Mouse (Mus musculus) CH12.LX (cell line): Measurements from ENCODE around the gene Smok2b. TPM values are rescaled to one million over a fixed set of nuclear protein-coding genes. Genes with fewer than 3 reads are reported as not detected.
"Not testable (repeated sequence)": the region's sequence is repeated elsewhere in the genome, so short reads cannot be mapped to it uniquely, and the experiment has no call there.

Experiments
- DNase-seq: peaks from one replicate; pipeline ENCODE4 v3.0.0-alpha.2; 2013; ENCODE audit errors: extremely low read depth
- H3K27ac ChIP-seq: 2 replicates; pipeline ENCODE4 v1.5.1; 2012; ENCODE audit warnings: low read depth, mild to moderate bottlenecking, control low read depth, moderate library complexity; ENCODE audit not compliant: insufficient read depth
- H3K27me3 ChIP-seq: replicated peaks from 2 replicates; pipeline ENCODE3; 2012; ENCODE audit warnings: inconsistent platforms
- H3K36me3 ChIP-seq, 2 experiments: replicated peaks in 1 of 2; 2 replicates each; pipeline versions ENCODE3 to v1.6.1; 2012; ENCODE audit warnings: inconsistent platforms in 1 of 2, low read length in 1 of 2, mild to moderate bottlenecking in 1 of 2, mixed read lengths in 1 of 2, moderate library complexity in 1 of 2; ENCODE audit not compliant: control insufficient read depth in 1 of 2, insufficient read depth in 1 of 2
- H3K4me1 ChIP-seq, 2 experiments: 2 replicates each; pipeline ENCODE4 v1.6.1; 2012; ENCODE audit warnings: inconsistent platforms in 1 of 2, moderate library complexity in 1 of 2; ENCODE audit not compliant: insufficient read depth in 2 of 2, control insufficient read depth in 1 of 2
- H3K4me2 ChIP-seq: 2 replicates; pipeline ENCODE4 v1.6.1; 2012; ENCODE audit warnings: low read depth, mild to moderate bottlenecking, control low read depth; ENCODE audit not compliant: poor library complexity, insufficient read depth, severe bottlenecking
- H3K4me3 ChIP-seq, 3 experiments: fragments of 150-350 bp in 1 of 3; sonication (generic) in 1 of 3; replicated peaks in 1 of 3; 2 replicates each; pipeline versions ENCODE3 to v1.5.1; 2011 to 2012; ENCODE audit warnings: low read depth in 2 of 3, low read length in 2 of 3, mild to moderate bottlenecking in 2 of 3, moderate library complexity in 2 of 3, control low read depth in 1 of 3, improper control_type of control experiment in 1 of 3, inconsistent platforms in 1 of 3, mixed read lengths in 1 of 3; ENCODE audit not compliant: poor library complexity in 1 of 3
- H3K79me2 ChIP-seq: replicated peaks from 2 replicates; pipeline ENCODE4 v1.6.1; 2012; ENCODE audit warnings: mild to moderate bottlenecking, moderate library complexity; ENCODE audit not compliant: control insufficient read depth, poor library complexity, insufficient read depth, severe bottlenecking; ENCODE audit errors: extremely low read depth
- H3K9ac ChIP-seq: 2 replicates; pipeline ENCODE4 v1.6.1; 2012; ENCODE audit warnings: low read depth, mild to moderate bottlenecking, control low read depth, moderate library complexity; ENCODE audit not compliant: insufficient read depth
- H3K9me3 ChIP-seq: replicated peaks from 2 replicates; pipeline ENCODE3; 2012; ENCODE audit warnings: low read length, inconsistent platforms, mixed read lengths
- dilution Hi-C: fragments of 300-500 bp; cut with MboI; formaldehyde crosslinking; loops from 2 replicates; pipeline ENCODE4 v1.14.3; 2020; ENCODE audit warnings: low sequenced_read_pairs; ENCODE audit not compliant: extremely low pct_unique_long_range_greater_than_20kb, extremely low pct_ligation_motif_present
- in situ Hi-C: fragments of 300-500 bp; cut with MboI; formaldehyde crosslinking; loops from 3 replicates; pipeline ENCODE4 v1.14.3; 2019; ENCODE audit warnings: low sequenced_read_pairs, low pct_ligation_motif_present, low pct_unique_long_range_greater_than_20kb, mixed read lengths
- polyA plus RNA-seq: library from polyadenylated mRNA; unstranded; fragments of >175 nt; gene quantifications from 2 replicates; pipeline ENCODE4 v1.2.1, GENCODE M21; 2012; ENCODE audit warnings: low read depth; ENCODE audit not compliant: insufficient read length
- total RNA-seq, 2 experiments: library from RNA; depleted of rRNA; stranded (reverse); fragments of 300-350 nt in 1 of 2; fragments of >200 nt in 1 of 2; gene quantifications; 2 replicates each; pipeline ENCODE4 v1.2.3; 2012 to 2014

The Smok2b gene
- total and polyA plus RNA-seq, 3 experiments: not detected

DNA sequence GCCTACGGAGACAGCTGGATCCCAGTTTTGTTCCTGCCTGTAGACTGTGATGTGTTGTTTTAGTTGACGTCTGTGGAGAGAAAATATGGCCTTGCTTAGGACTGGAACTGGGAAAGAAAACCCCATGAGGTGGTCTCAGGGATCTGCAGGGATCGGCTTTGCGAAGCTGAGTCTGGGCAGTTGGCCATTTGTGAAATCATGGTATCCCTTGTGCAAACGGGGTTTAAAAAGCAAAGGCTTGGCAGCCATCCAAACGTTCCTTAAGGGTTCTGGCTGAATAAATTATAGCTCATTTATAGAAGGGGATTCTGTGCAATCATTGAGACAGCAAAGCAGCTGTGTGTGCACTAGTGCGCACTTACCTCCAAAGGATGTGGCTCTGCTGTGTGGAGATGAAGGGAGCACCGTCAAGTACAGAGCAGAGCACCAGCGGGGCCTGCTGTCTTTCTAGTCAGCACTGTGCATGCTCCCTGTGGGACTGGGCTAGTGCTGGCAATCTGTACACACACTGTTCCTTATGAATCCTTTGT, 30.1 kb upstream of the Smok2b start:
- H3K4me3 ChIP-seq, DNase-seq, H3K27me3 ChIP-seq, H3K9ac ChIP-seq, H3K4me2 ChIP-seq, H3K4me1 ChIP-seq, H3K79me2 ChIP-seq, H3K36me3 ChIP-seq, dilution Hi-C loops, in situ Hi-C loops, H3K9me3 ChIP-seq, H3K27ac ChIP-seq: not testable (repeated sequence)

- H3K79me2 ChIP-seq, H3K9ac ChIP-seq, H3K36me3 ChIP-seq, H3K9me3 ChIP-seq, H3K4me1 ChIP-seq, in situ Hi-C loops, DNase-seq, H3K27me3 ChIP-seq, H3K27ac ChIP-seq, H3K4me2 ChIP-seq, dilution Hi-C loops, H3K4me3 ChIP-seq: not testable (repeated sequence)
Measured at GRCm38 (mm10) chr17:13201551-13201950, 28.5 kb upstream of the Smok2b start.

GRCm38 (mm10) chr17:13202453-13203107, 27.5 kb upstream of the Smok2b start:
- H3K4me1 ChIP-seq, H3K27me3 ChIP-seq, H3K9me3 ChIP-seq, H3K79me2 ChIP-seq, dilution Hi-C loops, in situ Hi-C loops, H3K27ac ChIP-seq, H3K9ac ChIP-seq, H3K4me2 ChIP-seq, DNase-seq, H3K4me3 ChIP-seq, H3K36me3 ChIP-seq: not testable (repeated sequence)

GRCm38 (mm10) chr17:13205247-13205646, 24.8 kb upstream of the Smok2b start:
- H3K27me3 ChIP-seq, H3K9ac ChIP-seq, H3K27ac ChIP-seq, H3K36me3 ChIP-seq, H3K9me3 ChIP-seq, H3K4me2 ChIP-seq, H3K4me1 ChIP-seq, H3K4me3 ChIP-seq, H3K79me2 ChIP-seq, DNase-seq, dilution Hi-C loops: not testable (repeated sequence)
- in situ Hi-C loops: loop anchor here (5.0 kb wide), 1 partner anchor 307 kb away; no protein-coding TSS in a partner anchor
